Comparison of ENCODE assay signal across 8 mouse cellular contexts in the genomic region with DNA sequence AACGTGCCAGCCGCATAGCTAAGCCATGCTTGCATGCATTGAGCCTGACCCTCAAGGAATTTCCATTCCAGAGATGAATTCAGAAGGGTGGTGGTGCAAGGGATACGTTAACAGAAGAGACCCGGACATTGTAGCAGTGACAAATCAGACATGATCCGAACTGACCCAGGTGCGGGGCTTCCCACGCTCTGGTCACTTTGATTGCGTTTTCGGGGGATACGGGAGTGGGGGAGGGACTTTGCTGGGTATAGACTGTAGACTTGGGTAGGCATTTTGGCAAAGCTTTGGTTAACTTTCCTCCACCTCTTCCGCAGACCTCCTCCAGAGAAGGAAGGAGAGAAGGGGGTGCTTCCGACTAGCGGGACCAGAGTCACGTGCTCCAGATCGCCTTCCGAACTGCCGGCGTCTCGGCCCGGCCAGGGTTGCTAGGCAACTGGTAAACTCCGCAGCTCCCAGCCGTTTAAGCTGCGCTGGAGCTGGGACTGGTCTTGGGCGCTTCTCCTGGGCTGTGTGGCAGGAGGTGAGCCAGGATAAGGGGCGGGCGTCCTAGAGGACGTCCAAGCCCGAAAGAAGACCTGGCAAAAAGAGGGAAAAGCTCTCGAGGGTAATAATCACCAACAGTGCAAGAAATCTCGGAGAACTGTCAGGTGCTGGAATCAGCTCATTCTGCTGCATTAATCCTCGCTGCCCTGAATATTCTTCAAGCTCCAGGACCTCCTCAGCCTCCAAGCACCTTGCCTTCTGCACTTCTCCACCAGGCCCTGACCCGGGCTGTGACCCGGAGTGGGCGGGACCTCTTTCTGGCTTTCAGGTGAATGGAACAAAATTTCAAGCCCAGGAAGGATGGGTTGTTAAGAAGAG. TPM values are rescaled to one million over a fixed set of nuclear protein-coding genes. Genes with fewer than 3 reads are reported as not detected.
DNase-seq lines count a peak whose midpoint lies in the region; ATAC-seq and TF ChIP-seq lines count a peak whose summit lies in the region.

A gene (plus strand): TSS at position 444 of the 861 bp plus-strand sequence.

- H3K9ac ChIP-seq in embryonic facial prominence, embryonic 13.5 days, result peak within 1 kb of the TSS; percentile 58; the same call in 1 of the 2 replicates
- H3K9ac ChIP-seq in midbrain, postnatal 0 days (replicated peaks; ENCODE audit: low read length, poor library complexity, severe bottlenecking), result peak within 1 kb of the TSS; percentile 54

- peak within 1 kb of the TSS; percentile 71 for H3K4me2 ChIP-seq in embryonic facial prominence, embryonic 13.5 days
- H3K4me2 ChIP-seq in midbrain, postnatal 0 days (ENCODE audit: low read depth, low read length, poor library complexity, severe bottlenecking), result peak within 1 kb of the TSS; percentile 75

- no peak within 1 kb of the TSS for H3K27ac ChIP-seq in embryonic facial prominence, embryonic 13.5 days
- H3K27ac ChIP-seq in midbrain, postnatal 0 days (ENCODE audit: low read depth, low read length), result no peak within 1 kb of the TSS

- no peaks in the 10 kb centered on the region for H3K36me3 ChIP-seq in embryonic facial prominence, embryonic 13.5 days
- H3K36me3 ChIP-seq in midbrain, postnatal 0 days (ENCODE audit: insufficient read depth, low read length), result no peaks in the 10 kb centered on the region

- peaks cover 32% of the 10 kb centered on the region for H3K4me1 ChIP-seq in embryonic facial prominence, embryonic 13.5 days
- peaks cover 12% of the 10 kb centered on the region for H3K4me1 ChIP-seq in midbrain, postnatal 0 days (ENCODE audit: insufficient read depth, low read length)

- H3K4me3 ChIP-seq in embryonic facial prominence, embryonic 13.5 days, result peak within 1 kb of the TSS; percentile 35
- peak within 1 kb of the TSS; percentile 36 for H3K4me3 ChIP-seq in midbrain, postnatal 0 days (ENCODE audit: low read depth, low read length)

- 12% methylated on average over 34 of the region's 34 CpGs for WGBS in embryonic facial prominence, embryonic 13.5 days
- 11% methylated on average over 33 of the region's 34 CpGs for WGBS in midbrain, postnatal 0 days

- no peaks in the 10 kb centered on the region for H3K9me3 ChIP-seq in embryonic facial prominence, embryonic 13.5 days
- H3K9me3 ChIP-seq in midbrain, postnatal 0 days (ENCODE audit: low read length), result no peaks in the 10 kb centered on the region

- no peaks in the 10 kb centered on the region for H3K27me3 ChIP-seq in embryonic facial prominence, embryonic 13.5 days
- no peaks in the 10 kb centered on the region for H3K27me3 ChIP-seq in midbrain, postnatal 0 days (ENCODE audit: insufficient read depth, low read length)

- peak; percentile 34 to 36 for DNase-seq in spleen, postnatal 36 days (ENCODE audit: low spot score in 2 of 2)
- DNase-seq in spleen, postnatal 14 days (ENCODE audit: low spot score in 2 of 2), result no peak
- peak; percentile 65 for DNase-seq in heart, adult 8-10 months (ENCODE audit: low spot score)
- peak; percentile 56 for DNase-seq in kidney, adult 9 months
- peak; percentile 45 for DNase-seq in liver
- peak; percentile 86 for DNase-seq in midbrain, postnatal 0 days (ENCODE audit: low spot score)
- peak; percentile 77 for DNase-seq in testis, postnatal 10 days (ENCODE audit: low spot score)

- no peak for TF ChIP-seq CTCF in midbrain, postnatal 0 days (IDR thresholded peaks at IDR 0.05)

- peak; percentile 75; the same call in 1 of the 2 replicates for ATAC-seq in embryonic facial prominence, embryonic 13.5 days (ENCODE audit: insufficient number of reproducible peaks, insufficient read depth, low FRiP score, low TSS enrichment, low read depth)
- peak; percentile 87 for ATAC-seq in midbrain, postnatal 0 days (ENCODE audit: low FRiP score)

RNA-seq across cellular contexts. Expression of the gene that starts here (rescaled TPM):
- polyA plus RNA-seq in embryonic facial prominence, embryonic 13.5 days (2015; fragmentation: Nextera tagmentation; extraction: Ambion mirVana), result 1.1 TPM in 2 replicates
- total RNA-seq in heart, adult 8-10 months (2022), result under 1 TPM in 1 of 4 experiments, not detected in 3; 0.47 TPM
- 3.8 and 4.4 TPM in 2 replicates for total RNA-seq in midbrain, postnatal 0 days (2014; rRNA removed)
- polyA plus RNA-seq in midbrain, postnatal 0 days (2015; fragmentation: Nextera tagmentation; extraction: Ambion mirVana), result 2.0 and 3.2 TPM in 2 replicates

Comparison
In these comparisons a context has a peak if more than half of its experiments do, and no peak if none do; other contexts are left out.
1. DNase-seq: peak in spleen, postnatal 36 days (2 of 2), kidney, adult 9 months (single experiment), liver (single experiment), midbrain, postnatal 0 days (single experiment) and testis, postnatal 10 days (single experiment); none in spleen, postnatal 14 days (0 of 2).
2. Peak in DNase-seq in heart, adult 8-10 months; RNA of the gene not detected or under 1 TPM.